Mouse (Mus musculus) lung, embryonic 14.5 days (tissue): Measurements from ENCODE around the gene Atp8b3. TPM values are rescaled to one million over a fixed set of nuclear protein-coding genes. Genes with fewer than 3 reads are reported as not detected.

Source experiments
- ATAC-seq: fragments of 200-750 bp; cut with Nextera tagmentation; 2 replicates; pipeline ENCODE4 v1.8.0; 2017; ENCODE audit warnings: mild to moderate bottlenecking, moderate TSS enrichment, moderate library complexity; ENCODE audit not compliant: insufficient read depth
- DNase-seq: peaks from one replicate; pipeline ENCODE4 v3.0.0-alpha.2; 2015
- H3K27ac ChIP-seq: fragments of 300-500 bp; sonication (generic); 2 replicates; pipeline ENCODE4 v1.5.1; 2014; ENCODE audit warnings: low read depth, mild to moderate bottlenecking, moderate library complexity
- H3K27me3 ChIP-seq: fragments of 300-500 bp; sonication (generic); 2 replicates; pipeline ENCODE4 v1.6.1; 2014; ENCODE audit warnings: low read length, control low read depth; ENCODE audit not compliant: insufficient read depth
- H3K36me3 ChIP-seq: fragments of 300-500 bp; sonication (generic); 2 replicates; pipeline ENCODE4 v1.6.1; 2014; ENCODE audit warnings: control low read depth; ENCODE audit not compliant: insufficient read depth
- H3K4me1 ChIP-seq: fragments of 300-500 bp; sonication (generic); 2 replicates; pipeline ENCODE4 v1.6.1; 2014; ENCODE audit warnings: antibody characterized with exemption, control low read depth; ENCODE audit not compliant: insufficient read depth
- H3K4me2 ChIP-seq: fragments of 300-500 bp; sonication (generic); 2 replicates; pipeline ENCODE4 v1.6.1; 2014; ENCODE audit warnings: mild to moderate bottlenecking
- H3K4me3 ChIP-seq: fragments of 300-500 bp; sonication (generic); 2 replicates; pipeline ENCODE4 v1.5.1; 2014; ENCODE audit warnings: low read depth, low read length
- H3K9ac ChIP-seq: fragments of 300-500 bp; sonication (generic); 2 replicates; pipeline ENCODE4 v1.6.1; 2014
- H3K9me3 ChIP-seq: fragments of 300-500 bp; sonication (generic); 2 replicates; pipeline ENCODE4 v1.6.1; 2016; ENCODE audit warnings: low read depth, low read length, control low read depth
- CTCF ChIP-seq: IDR thresholded peaks from 2 replicates; pipeline ENCODE4 v1.5.1; 2016; ENCODE audit warnings: antibody characterized with exemption, low read depth
- WGBS: fragments of 180-500 bp; shearing (Covaris S2); extraction: QIAGEN DNeasy Blood & Tissue Kit; methylation state at CpG from one replicate; pipeline ENCODE4 v1.1.7; 2014; 5-methylcytosine and 5-hydroxymethylcytosine counted together
- polyA plus RNA-seq: library from polyadenylated mRNA; unstranded; fragments of >200 nt; fragmentation: Nextera tagmentation; extraction: Ambion mirVana; gene quantifications from 2 replicates; pipeline ENCODE4 v1.2.1, GENCODE M21; 2014

Atp8b3 gene
- polyA plus RNA-seq, 1 experiment from 2014 or later, result 0.14 TPM

GRCm38 (mm10) chr10:80574896-80575295 lies 36.0 kb upstream of the Atp8b3 start:
- TF ChIP-seq CTCF, result no peak
- no peak for ATAC-seq
- Histone ChIP-seq H3K9ac (no peak overlapping the region; the same call in 1 of the 2 replicates), H3K27ac (no peak overlapping the region), H3K27me3 (no peaks in the 10 kb centered on the region), H3K9me3 (no peaks in the 10 kb centered on the region), H3K4me1 (peaks cover 28% of the 10 kb centered on the region), H3K4me2 (peak overlapping the region; percentile 76), H3K4me3 (peak overlapping the region; percentile 87; the same call in 1 of the 2 replicates), H3K36me3 (no peaks in the 10 kb centered on the region)
- no peak for DNase-seq
- 73% methylated on average over 3 of the region's 3 CpGs for WGBS

- Histone ChIP-seq H3K4me2 (0 out of 2 replicates have a peak overlapping the region, but pooled peaks have one; percentile 8), H3K9me3 (no peaks in the 10 kb centered on the region), H3K4me3 (no peak overlapping the region), H3K27me3 (no peaks in the 10 kb centered on the region), H3K27ac (peak overlapping the region; percentile 55), H3K4me1 (peaks cover 27% of the 10 kb centered on the region), H3K9ac (peak overlapping the region; percentile 31), H3K36me3 (no peaks in the 10 kb centered on the region)
- 48% methylated on average over 9 of the region's 9 CpGs for WGBS
- TF ChIP-seq CTCF, result no peak
- ATAC-seq (no peak), DNase-seq (no peak)
Observed at GRCm38 (mm10) chr10:80573944-80574343, 35.0 kb upstream of the Atp8b3 start.

- Histone ChIP-seq H3K9ac (no peak overlapping the region), H3K27me3 (no peaks in the 10 kb centered on the region), H3K4me2 (no peak overlapping the region; the same call in 1 of the 2 replicates), H3K36me3 (peaks cover 13% of the 10 kb centered on the region), H3K4me1 (peaks cover 25% of the 10 kb centered on the region), H3K9me3 (no peaks in the 10 kb centered on the region), H3K4me3 (no peak overlapping the region), H3K27ac (0 out of 2 replicates have a peak overlapping the region, but pooled peaks have one; percentile 62)
- 70% methylated on average over 2 of the region's 2 CpGs for WGBS
- TF ChIP-seq CTCF, result no peak
- no peak for ATAC-seq
- no peak for DNase-seq
Observed at GRCm38 (mm10) chr10:80572477-80572876, 33.6 kb upstream of the Atp8b3 start.

GRCm38 (mm10) chr10:80570871-80571836 lies 32.2 kb upstream of the Atp8b3 start:
- TF ChIP-seq CTCF, result no peak
- Histone ChIP-seq H3K27me3 (no peaks in the 10 kb centered on the region), H3K9ac (peak overlapping the region; percentile 46), H3K27ac (peak overlapping the region; percentile 62), H3K9me3 (no peaks in the 10 kb centered on the region), H3K4me3 (peak overlapping the region; percentile 18), H3K36me3 (peaks cover 13% of the 10 kb centered on the region), H3K4me2 (peak overlapping the region; percentile 52), H3K4me1 (peaks cover 29% of the 10 kb centered on the region)
- DNase-seq (peak; percentile 44), ATAC-seq (0 out of 2 replicates have a peak, but pooled peaks have one; percentile 15)
- WGBS, result 20% methylated on average over 30 of the region's 30 CpGs

GRCm38 (mm10) chr10:80570419-80570818 lies 31.5 kb upstream of the Atp8b3 start:
- no peak for DNase-seq
- Histone ChIP-seq H3K27ac (peak overlapping the region; percentile 36; the same call in 1 of the 2 replicates), H3K36me3 (peaks cover 16% of the 10 kb centered on the region), H3K27me3 (no peaks in the 10 kb centered on the region), H3K4me2 (peak overlapping the region; percentile 52), H3K9me3 (no peaks in the 10 kb centered on the region), H3K4me3 (peak overlapping the region; percentile 18; the same call in 1 of the 2 replicates), H3K9ac (peak overlapping the region; percentile 46; the same call in 1 of the 2 replicates), H3K4me1 (peaks cover 24% of the 10 kb centered on the region)
- ATAC-seq, result no peak
- no peak for TF ChIP-seq CTCF
- 82% methylated on average over 10 of the region's 10 CpGs for WGBS

- peak; percentile 59 for DNase-seq
- Histone ChIP-seq H3K9me3 (no peaks in the 10 kb centered on the region), H3K27ac (peak overlapping the region; percentile 45; the same call in 1 of the 2 replicates), H3K4me1 (peaks cover 24% of the 10 kb centered on the region), H3K4me3 (peak overlapping the region; percentile 18; the same call in 1 of the 2 replicates), H3K4me2 (peak overlapping the region; percentile 52), H3K9ac (no peak overlapping the region), H3K27me3 (no peaks in the 10 kb centered on the region), H3K36me3 (peaks cover 16% of the 10 kb centered on the region)
- 35% methylated on average over 10 of the region's 10 CpGs for WGBS
- TF ChIP-seq CTCF, result no peak
- ATAC-seq, result no peak
Observed at GRCm38 (mm10) chr10:80569664-80570066, 30.7 kb upstream of the Atp8b3 start.

- no peak overlapping the region for H3K4me2 ChIP-seq
- no peak for TF ChIP-seq CTCF
- H3K9me3 ChIP-seq, result no peaks in the 10 kb centered on the region
- DNase-seq (no peak), ATAC-seq (no peak)
- WGBS, result 94% methylated on average over 29 of the region's 29 CpGs
- H3K27ac ChIP-seq, result no peak overlapping the region
- peaks cover 19% of the 10 kb centered on the region for H3K4me1 ChIP-seq
- no peak overlapping the region for H3K4me3 ChIP-seq
- no peak overlapping the region for H3K9ac ChIP-seq
- H3K27me3 ChIP-seq, result no peaks in the 10 kb centered on the region
- peaks cover 16% of the 10 kb centered on the region for H3K36me3 ChIP-seq
Observed at GRCm38 (mm10) chr10:80568876-80569275, 30.0 kb upstream of the Atp8b3 start.
